Mouse (Mus musculus) stomach, postnatal 0 days (tissue): ENCODE data around the gene Arhgef25.

Experiments
- CTCF ChIP-seq: IDR thresholded peaks from 2 replicates; pipeline ENCODE4 v1.5.1; 2016; ENCODE audit warnings: antibody characterized with exemption, low read depth, mild to moderate bottlenecking, moderate library complexity
- EP300 ChIP-seq: optimal IDR thresholded peaks from 2 replicates; pipeline ENCODE3; 2016; ENCODE audit warnings: antibody characterized with exemption

DNA sequence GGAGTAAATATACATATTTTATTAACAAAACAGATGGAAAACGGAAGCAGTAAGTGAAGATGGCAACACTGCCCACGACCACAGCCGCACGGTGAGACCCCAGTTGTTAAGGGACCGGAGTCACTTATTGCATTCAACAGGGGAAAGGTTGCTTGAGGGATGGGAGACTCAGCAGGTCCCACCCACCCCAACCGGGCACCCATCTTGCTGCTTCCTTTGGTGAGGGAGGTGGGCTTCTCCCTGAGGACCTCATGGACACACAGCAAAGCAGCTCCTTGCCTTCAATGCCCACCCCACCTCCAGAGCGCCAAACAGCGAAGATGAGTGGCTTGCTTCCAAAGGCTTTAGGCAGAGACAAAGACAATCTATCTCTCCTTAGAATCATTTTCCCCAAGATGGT lies 7.2 kb upstream of the Arhgef25 start:
- TF ChIP-seq CTCF, result no peak
- TF ChIP-seq EP300, result no peak
